Mouse (Mus musculus): ENCODE results near the gene Mecr.

DNA sequence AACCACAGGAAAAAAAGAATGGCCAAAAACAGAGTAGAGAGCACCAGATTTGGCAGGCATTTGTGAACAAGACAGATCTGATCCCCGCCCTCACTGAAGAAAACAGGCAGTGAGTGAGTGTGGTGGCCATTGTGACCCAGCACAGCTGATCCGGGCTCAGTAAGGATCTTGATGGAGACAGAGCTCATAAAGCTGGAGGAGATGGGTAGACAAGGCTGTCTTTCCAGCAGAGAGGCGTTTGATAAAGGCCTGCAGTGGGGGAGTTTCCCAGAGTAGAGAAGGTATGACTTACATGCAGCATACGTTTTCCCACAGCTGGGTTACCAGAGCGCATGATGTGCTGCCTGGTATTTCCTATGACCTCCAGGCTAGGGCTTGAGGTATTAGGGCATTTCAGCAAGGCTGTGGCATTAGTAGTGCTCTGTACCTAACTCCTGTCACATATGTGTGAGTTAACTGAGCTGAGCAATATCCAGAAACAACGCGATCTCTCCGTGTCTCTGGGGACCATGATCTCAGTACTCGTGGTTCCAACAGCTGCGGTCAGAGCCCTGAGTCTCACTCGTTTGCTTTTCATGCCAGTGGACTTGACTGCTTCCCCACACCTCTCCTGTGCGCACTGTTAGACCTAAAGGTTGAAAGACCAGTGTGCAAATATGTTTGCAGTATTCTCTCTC lies 55.4 kb downstream of the Mecr start:
- no peak for TF ChIP-seq GATA1 (IDR thresholded peaks at IDR 0.05; ENCODE audit: low read depth, low read length)
- no peak for TF ChIP-seq CTCF (IDR thresholded peaks at IDR 0.05 in 2 of 3, conservative IDR thresholded peaks at IDR 0.05 in 1 of 3; ENCODE audit: control insufficient read depth in 1 of 3, insufficient read depth in 1 of 3, low read depth in 2 of 3, low read length in 3 of 3, poor library complexity in 1 of 3, severe bottlenecking in 1 of 3)

Data from MEL (cell line).